Mouse (Mus musculus) cerebellum, adult 2 months (tissue): ENCODE data around the gene Pafah2.

Experiments used
- CTCF ChIP-seq: fragments of 200-500 bp; IDR thresholded peaks from 2 replicates; pipeline ENCODE4 v1.5.1; 2011; ENCODE audit warnings: low read depth, mild to moderate bottlenecking, control low read depth, low read length, moderate library complexity, borderline replicate concordance; ENCODE audit not compliant: insufficient read depth
- POLR2A ChIP-seq: fragments of 200-500 bp; IDR thresholded peaks from 2 replicates; pipeline ENCODE4 v1.6.1; 2011; ENCODE audit warnings: low read length, control low read depth, borderline replicate concordance; ENCODE audit not compliant: insufficient read depth

DNA sequence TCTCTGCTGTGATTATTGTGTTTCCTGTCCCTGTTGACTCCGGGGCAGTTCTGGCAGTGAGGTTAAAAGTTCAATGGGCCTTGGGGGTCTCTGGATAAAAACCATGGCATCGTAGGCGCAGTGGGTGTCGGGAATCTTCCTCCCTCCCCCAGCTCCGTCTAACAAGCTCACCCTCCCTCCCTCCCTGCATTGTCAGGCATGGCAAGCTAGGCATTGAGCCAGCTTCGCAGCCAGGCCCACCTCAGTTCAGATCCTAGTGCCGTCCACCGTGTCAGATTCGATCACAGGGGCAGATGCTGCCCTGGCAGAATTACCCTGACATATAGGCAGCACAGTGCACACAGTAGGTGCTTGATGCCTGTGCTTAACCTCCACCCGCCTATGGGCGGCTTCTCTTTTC lies 25.9 kb downstream of the Pafah2 start:
- no peak for TF ChIP-seq POLR2A
- TF ChIP-seq CTCF: no peak
